Mouse (Mus musculus): ENCODE results near the gene Sgce. TPM values are rescaled to one million over a fixed set of nuclear protein-coding genes. Genes with fewer than 3 reads are reported as not detected.

The Sgce gene
- polyA plus RNA-seq, 1 experiment from 2014 or later: 65.9 TPM

- Histone ChIP-seq H3K9me3 (no peaks in the 10 kb centered on the region), H3K36me3 (peaks cover 40% of the 10 kb centered on the region), H3K4me3 (no peak overlapping the region), H3K4me1 (replicated peaks) (no peaks in the 10 kb centered on the region), H3K27ac (no peak overlapping the region), H3K27me3 (ENCODE audit: insufficient read depth, poor library complexity, severe bottlenecking) (no peaks in the 10 kb centered on the region)
- 90% methylated on average over 1 of the region's 1 CpGs for WGBS
- no peak for DNase-seq (ENCODE audit: low spot score)
Observed at GRCm38 (mm10) chr6:4708971-4709370, 38.0 kb downstream of the Sgce start.

- peaks cover 54% of the 10 kb centered on the region for H3K36me3 ChIP-seq
- H3K9me3 ChIP-seq: no peaks in the 10 kb centered on the region
- no peaks in the 10 kb centered on the region for H3K4me1 ChIP-seq (replicated peaks)
- no peak overlapping the region for H3K4me3 ChIP-seq
- H3K27ac ChIP-seq: no peak overlapping the region
- no peaks in the 10 kb centered on the region for H3K27me3 ChIP-seq (ENCODE audit: insufficient read depth, poor library complexity, severe bottlenecking)
- 89% methylated on average over 5 of the region's 5 CpGs for WGBS
- no peak for DNase-seq (ENCODE audit: low spot score)
Observed at GRCm38 (mm10) chr6:4706415-4706814, 40.6 kb downstream of the Sgce start.

GRCm38 (mm10) chr6:4703908-4704307 is 43.1 kb downstream of the Sgce start:
- DNase-seq (ENCODE audit: low spot score): no peak
- Histone ChIP-seq H3K9me3 (no peaks in the 10 kb centered on the region), H3K4me3 (no peak overlapping the region), H3K36me3 (peaks cover 44% of the 10 kb centered on the region), H3K27ac (no peak overlapping the region), H3K4me1 (replicated peaks) (no peaks in the 10 kb centered on the region), H3K27me3 (ENCODE audit: insufficient read depth, poor library complexity, severe bottlenecking) (no peaks in the 10 kb centered on the region)
- WGBS: 93% methylated on average over 7 of the region's 7 CpGs

- Histone ChIP-seq H3K4me3 (no peak overlapping the region), H3K27me3 (ENCODE audit: insufficient read depth, poor library complexity, severe bottlenecking) (no peaks in the 10 kb centered on the region), H3K9me3 (no peaks in the 10 kb centered on the region), H3K36me3 (peaks cover 31% of the 10 kb centered on the region), H3K4me1 (replicated peaks) (no peaks in the 10 kb centered on the region), H3K27ac (no peak overlapping the region)
- WGBS: 87% methylated on average over 8 of the region's 8 CpGs
- DNase-seq (ENCODE audit: low spot score): no peak
Observed at GRCm38 (mm10) chr6:4701641-4702040, 45.4 kb downstream of the Sgce start.

- DNase-seq (ENCODE audit: low spot score): no peak
- Histone ChIP-seq H3K36me3 (peaks cover 22% of the 10 kb centered on the region), H3K4me1 (replicated peaks) (no peaks in the 10 kb centered on the region), H3K9me3 (no peaks in the 10 kb centered on the region), H3K27me3 (ENCODE audit: insufficient read depth, poor library complexity, severe bottlenecking) (no peaks in the 10 kb centered on the region), H3K27ac (no peak overlapping the region), H3K4me3 (no peak overlapping the region)
- WGBS: 74% methylated on average over 3 of the region's 3 CpGs
Observed at GRCm38 (mm10) chr6:4695778-4696177, 51.2 kb downstream of the Sgce start.

- WGBS: 78% methylated on average over 8 of the region's 8 CpGs
Observed at GRCm38 (mm10) chr6:4694672-4695231, 52.3 kb downstream of the Sgce start.

GRCm38 (mm10) chr6:4693544-4693943 is 53.5 kb downstream of the Sgce start:
- Histone ChIP-seq H3K4me3 (no peak overlapping the region), H3K9me3 (no peaks in the 10 kb centered on the region), H3K27ac (no peak overlapping the region), H3K27me3 (ENCODE audit: insufficient read depth, poor library complexity, severe bottlenecking) (no peaks in the 10 kb centered on the region), H3K4me1 (replicated peaks) (no peaks in the 10 kb centered on the region), H3K36me3 (peaks cover 31% of the 10 kb centered on the region)
- DNase-seq (ENCODE audit: low spot score): no peak
- WGBS: 70% methylated on average over 10 of the region's 10 CpGs

More at GRCm38 (mm10) chr6:4694672-4695231, 52.3 kb downstream of the Sgce start:
- Histone ChIP-seq H3K36me3 (peaks cover 26% of the 10 kb centered on the region), H3K4me1 (replicated peaks) (no peaks in the 10 kb centered on the region), H3K27ac (no peak overlapping the region), H3K9me3 (no peaks in the 10 kb centered on the region), H3K4me3 (no peak overlapping the region), H3K27me3 (ENCODE audit: insufficient read depth, poor library complexity, severe bottlenecking) (no peaks in the 10 kb centered on the region)
- no peak for DNase-seq (ENCODE audit: low spot score)

GRCm38 (mm10) chr6:4690438-4690837 is 56.6 kb downstream of the Sgce start:
- Histone ChIP-seq H3K9me3 (no peaks in the 10 kb centered on the region), H3K27me3 (ENCODE audit: insufficient read depth, poor library complexity, severe bottlenecking) (no peaks in the 10 kb centered on the region), H3K36me3 (peaks cover 31% of the 10 kb centered on the region), H3K4me1 (replicated peaks) (no peaks in the 10 kb centered on the region), H3K27ac (no peak overlapping the region), H3K4me3 (no peak overlapping the region)
- WGBS: 90% methylated on average over 4 of the region's 4 CpGs
- DNase-seq (ENCODE audit: low spot score): no peak

- H3K27me3 ChIP-seq (ENCODE audit: insufficient read depth, poor library complexity, severe bottlenecking): no peaks in the 10 kb centered on the region
- no peak overlapping the region for H3K4me3 ChIP-seq
- H3K4me1 ChIP-seq (replicated peaks): 0 out of 2 replicates have a peak, but pooled peaks cover 6% of the 10 kb centered on the region
- no peak overlapping the region for H3K27ac ChIP-seq
- 66% methylated on average over 10 of the region's 10 CpGs for WGBS
- no peaks in the 10 kb centered on the region for H3K9me3 ChIP-seq
- peaks cover 40% of the 10 kb centered on the region for H3K36me3 ChIP-seq
- DNase-seq (ENCODE audit: low spot score): no peak
Observed at GRCm38 (mm10) chr6:4684706-4685340, 62.2 kb downstream of the Sgce start.

- DNase-seq (ENCODE audit: low spot score): no peak
- Histone ChIP-seq H3K27me3 (ENCODE audit: insufficient read depth, poor library complexity, severe bottlenecking) (no peaks in the 10 kb centered on the region), H3K36me3 (peaks cover 33% of the 10 kb centered on the region), H3K4me1 (replicated peaks) (peaks cover 6% of the 10 kb centered on the region; the same call in 1 of the 2 replicates), H3K9me3 (no peaks in the 10 kb centered on the region), H3K27ac (no peak overlapping the region), H3K4me3 (no peak overlapping the region)
- 85% methylated on average over 4 of the region's 4 CpGs for WGBS
Observed at GRCm38 (mm10) chr6:4680576-4680975, 66.4 kb downstream of the Sgce start.

GRCm38 (mm10) chr6:4679981-4680380 is 67.0 kb downstream of the Sgce start:
- Histone ChIP-seq H3K27ac (no peak overlapping the region; the same call in 1 of the 2 replicates), H3K27me3 (ENCODE audit: insufficient read depth, poor library complexity, severe bottlenecking) (no peaks in the 10 kb centered on the region), H3K36me3 (peaks cover 28% of the 10 kb centered on the region), H3K4me3 (no peak overlapping the region), H3K9me3 (no peaks in the 10 kb centered on the region), H3K4me1 (replicated peaks) (peaks cover 6% of the 10 kb centered on the region; the same call in 1 of the 2 replicates)
- 86% methylated on average over 1 of the region's 1 CpGs for WGBS
- no peak for DNase-seq (ENCODE audit: low spot score)

GRCm38 (mm10) chr6:4677356-4677761 is 69.6 kb downstream of the Sgce start:
- H3K27ac ChIP-seq: no peak overlapping the region
- H3K36me3 ChIP-seq: peaks cover 24% of the 10 kb centered on the region
- DNase-seq (ENCODE audit: low spot score): no peak
- H3K27me3 ChIP-seq (ENCODE audit: insufficient read depth, poor library complexity, severe bottlenecking): no peaks in the 10 kb centered on the region
- peaks cover 6% of the 10 kb centered on the region; the same call in 1 of the 2 replicates for H3K4me1 ChIP-seq (replicated peaks)
- WGBS: 28% methylated on average over 1 of the region's 1 CpGs
- H3K9me3 ChIP-seq: no peaks in the 10 kb centered on the region
- no peak overlapping the region for H3K4me3 ChIP-seq

GRCm38 (mm10) chr6:4665154-4665553 is 81.9 kb downstream of the Sgce start:
- Histone ChIP-seq H3K27me3 (ENCODE audit: insufficient read depth, poor library complexity, severe bottlenecking) (no peaks in the 10 kb centered on the region), H3K4me3 (no peak overlapping the region), H3K9me3 (no peaks in the 10 kb centered on the region), H3K4me1 (replicated peaks) (peaks cover 12% of the 10 kb centered on the region), H3K27ac (no peak overlapping the region), H3K36me3 (no peaks in the 10 kb centered on the region)
- no peak for DNase-seq (ENCODE audit: low spot score)
- 92% methylated on average over 6 of the region's 6 CpGs for WGBS
